Mouse (Mus musculus) megakaryocyte, adult 5-6 weeks (primary cell): ENCODE measurements around the gene Rpl23. TPM values are rescaled to one million over a fixed set of nuclear protein-coding genes. Genes with fewer than 3 reads are reported as not detected.
"Not testable (repeated sequence)": the region's sequence is repeated elsewhere in the genome, so short reads cannot be mapped to it uniquely, and the experiment has no call there.

Experiments used
- ATAC-seq: 2 replicates; pipeline ENCODE4 v1.8.0; 2016; ENCODE audit warnings: mild to moderate bottlenecking, inconsistent platforms; ENCODE audit not compliant: poor library complexity, severe bottlenecking
- total RNA-seq, 2 experiments: library from RNA; stranded (forward) in 1 of 2; stranded (reverse) in 1 of 2; fragments of 153-499, 151-499 nt in 1 of 2; fragments of 221-1000, 200-1000 nt in 1 of 2; gene quantifications; 2 replicates each; pipeline versions ENCODE4 v1.2.3 to v1.2.4; 2015 to 2017

Gene Rpl23
- total RNA-seq, 2 experiments from 2014 or later, result 895 to 1,123 TPM

GRCm38 (mm10) chr11:97771410-97771809 is 10.8 kb downstream of the Rpl23 start:
- ATAC-seq, result peak; percentile 58; the same call in 1 of the 2 replicates

GRCm38 (mm10) chr11:97769704-97770103 is 12.5 kb downstream of the Rpl23 start:
- no peak for ATAC-seq

- ATAC-seq, result peak; percentile 99
Observed at GRCm38 (mm10) chr11:97766154-97766881, 15.9 kb downstream of the Rpl23 start, which contains the start of gene Cwc25. TSS of gene Cwc25 (minus strand) at chr11:97766556.

- no peak for ATAC-seq
Observed at GRCm38 (mm10) chr11:97761638-97762037, 20.6 kb downstream of the Rpl23 start.

- no peak for ATAC-seq
Observed at GRCm38 (mm10) chr11:97758942-97759341, 23.3 kb downstream of the Rpl23 start.

GRCm38 (mm10) chr11:97758125-97758524 is 24.1 kb downstream of the Rpl23 start:
- ATAC-seq, result no peak

- ATAC-seq, result no peak
Observed at GRCm38 (mm10) chr11:97753277-97753676, 29.0 kb downstream of the Rpl23 start.

GRCm38 (mm10) chr11:97748496-97748895 is 33.7 kb downstream of the Rpl23 start:
- no peak for ATAC-seq

- ATAC-seq, result no peak
Observed at GRCm38 (mm10) chr11:97747773-97748172, 34.5 kb downstream of the Rpl23 start.

GRCm38 (mm10) chr11:97745331-97745721 is 36.9 kb downstream of the Rpl23 start:
- ATAC-seq, result no peak

- ATAC-seq, result peak; percentile 93
Observed at GRCm38 (mm10) chr11:97744718-97745330, 37.4 kb downstream of the Rpl23 start.

GRCm38 (mm10) chr11:97744063-97744717 is 38.0 kb downstream of the Rpl23 start, which contains the start of gene Pip4k2b:
TSS of gene Pip4k2b (minus strand) at chr11:97744704.
- peak; percentile 28 for ATAC-seq

- ATAC-seq, result no peak
Observed at GRCm38 (mm10) chr11:97743423-97743822, 38.8 kb downstream of the Rpl23 start.

- ATAC-seq, result no peak
Observed at GRCm38 (mm10) chr11:97742591-97742990, 39.6 kb downstream of the Rpl23 start.

GRCm38 (mm10) chr11:97742157-97742556 is 40.1 kb downstream of the Rpl23 start:
- no peak for ATAC-seq

- no peak for ATAC-seq
Observed at GRCm38 (mm10) chr11:97740190-97740589, 42.0 kb downstream of the Rpl23 start.

- ATAC-seq, result no peak
Observed at GRCm38 (mm10) chr11:97739155-97739554, 43.1 kb downstream of the Rpl23 start.

GRCm38 (mm10) chr11:97738703-97739102 is 43.5 kb downstream of the Rpl23 start:
- ATAC-seq, result no peak

- no peak for ATAC-seq
Observed at GRCm38 (mm10) chr11:97737600-97737999, 44.6 kb downstream of the Rpl23 start.

GRCm38 (mm10) chr11:97736645-97737044 is 45.6 kb downstream of the Rpl23 start:
- ATAC-seq, result no peak

- ATAC-seq, result not testable (repeated sequence)
Observed at GRCm38 (mm10) chr11:97734810-97735209, 47.4 kb downstream of the Rpl23 start.

GRCm38 (mm10) chr11:97733689-97734088 is 48.5 kb downstream of the Rpl23 start:
- no peak for ATAC-seq
